Mouse (Mus musculus) lung, postnatal 25 days (tissue): ENCODE measurements around the gene Tuba8.

ENCODE experiments used
- DNase-seq: peaks from one replicate; pipeline ENCODE4 v3.0.0; 2022; ENCODE audit warnings: low spot score

Gene Tuba8

DNA sequence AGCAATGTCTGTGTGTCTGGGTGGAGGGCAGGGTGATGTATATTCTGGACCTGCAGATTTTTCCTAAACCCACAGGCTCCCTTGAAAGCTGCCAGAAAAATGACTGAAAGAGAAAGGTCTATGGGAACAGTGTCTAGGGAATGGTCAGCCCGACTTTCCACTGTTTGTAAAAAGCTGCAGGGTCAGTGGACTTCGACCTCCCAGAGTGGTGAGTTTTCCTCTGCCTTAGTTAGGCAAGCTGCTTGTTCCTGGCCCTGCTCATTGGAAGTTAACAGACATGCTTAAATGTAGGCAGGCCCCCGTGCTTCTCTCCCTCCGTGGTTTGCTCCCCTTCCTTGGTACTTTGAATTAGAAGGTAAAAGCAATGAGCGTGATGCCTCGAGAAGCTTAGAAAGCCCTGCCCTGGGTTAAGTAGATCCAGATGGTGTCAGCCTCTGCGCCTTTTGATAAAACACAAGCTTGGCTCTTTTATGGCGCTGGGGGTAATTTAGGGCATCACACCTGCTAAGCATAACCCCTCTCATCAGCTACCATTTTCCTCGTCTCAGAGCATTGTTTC lies 12.6 kb upstream of the Tuba8 start:
- DNase-seq, result no peak

DNA sequence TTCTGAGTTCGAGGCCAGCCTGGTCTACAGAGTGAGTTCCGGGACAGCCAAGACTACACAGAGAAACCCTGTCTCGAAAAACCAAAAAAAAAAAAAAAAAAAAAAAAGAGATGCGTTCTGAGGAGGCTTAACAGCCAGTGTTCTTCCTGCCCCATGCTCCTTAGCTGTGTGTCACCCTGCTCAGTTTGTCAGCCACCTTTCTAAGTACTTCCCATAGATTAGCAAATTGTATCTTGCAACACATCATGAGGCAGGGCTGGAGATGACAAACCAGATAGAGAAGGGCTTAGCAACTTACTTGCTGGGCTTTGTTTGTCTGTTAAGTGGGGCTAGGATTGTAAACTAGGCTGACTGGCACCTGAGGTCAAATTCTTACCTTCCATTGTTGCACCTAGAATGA lies 10.0 kb upstream of the Tuba8 start:
- no peak for DNase-seq

DNA sequence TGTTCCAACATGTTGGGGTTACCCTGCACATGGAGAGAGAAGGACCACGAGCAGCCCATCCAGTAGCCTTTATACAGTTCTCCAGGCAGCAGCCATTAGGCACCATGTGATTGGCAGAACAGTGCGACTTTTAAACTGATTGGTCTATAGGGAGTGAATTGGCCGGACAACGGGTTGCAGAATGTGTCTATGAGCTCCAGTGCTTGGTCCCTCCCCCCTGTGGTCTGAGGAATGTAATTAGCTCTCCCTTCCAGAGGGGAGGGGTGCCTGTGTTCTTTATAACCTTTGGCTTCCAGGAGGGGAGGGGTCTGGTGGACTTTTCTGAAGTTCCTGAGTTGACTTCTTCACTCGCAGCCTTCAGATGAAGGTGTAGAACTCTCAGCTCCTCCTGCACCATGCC lies 8.5 kb upstream of the Tuba8 start:
- no peak for DNase-seq

DNA sequence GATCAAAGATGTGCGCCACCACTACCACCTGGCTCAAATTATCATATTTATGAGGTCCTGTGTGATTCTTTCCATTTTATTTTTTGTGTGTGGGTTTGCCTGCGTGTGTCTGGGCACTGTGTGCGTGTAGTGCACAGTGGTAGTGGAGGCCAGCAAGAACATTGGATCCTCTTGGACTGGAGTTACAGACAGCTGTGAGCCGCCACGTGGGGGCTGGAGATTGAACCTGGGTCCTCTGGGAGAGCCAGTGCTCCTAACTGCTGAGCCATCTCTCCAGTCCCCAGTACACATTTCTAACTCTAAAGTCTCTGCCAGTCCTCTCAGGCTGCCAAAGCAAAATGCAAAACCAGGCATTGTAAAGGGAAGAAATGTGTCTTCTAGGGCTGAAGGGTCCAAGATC lies 4.0 kb upstream of the Tuba8 start:
- DNase-seq, result no peak

DNA sequence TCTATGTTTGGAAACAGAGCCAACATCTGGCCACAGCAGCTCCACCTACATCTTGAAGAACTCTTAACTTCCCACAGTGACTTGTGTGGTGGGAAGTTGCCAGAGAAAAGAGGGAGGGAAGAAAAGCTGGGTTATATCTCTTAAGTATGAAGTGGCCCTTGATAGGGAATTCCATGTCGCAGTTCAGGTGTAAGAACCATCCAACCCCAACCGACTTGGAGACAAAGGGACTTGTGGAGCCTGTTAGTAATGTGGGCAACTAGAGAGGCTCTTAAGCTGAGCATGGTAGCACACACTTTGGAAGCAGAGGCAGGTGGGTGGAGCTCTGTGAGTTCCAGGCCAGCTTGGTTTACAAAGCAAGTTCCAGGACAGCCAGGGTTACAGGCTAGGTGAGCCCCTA lies 912 bp upstream of the Tuba8 start:
- DNase-seq, result peak; percentile 81

DNA sequence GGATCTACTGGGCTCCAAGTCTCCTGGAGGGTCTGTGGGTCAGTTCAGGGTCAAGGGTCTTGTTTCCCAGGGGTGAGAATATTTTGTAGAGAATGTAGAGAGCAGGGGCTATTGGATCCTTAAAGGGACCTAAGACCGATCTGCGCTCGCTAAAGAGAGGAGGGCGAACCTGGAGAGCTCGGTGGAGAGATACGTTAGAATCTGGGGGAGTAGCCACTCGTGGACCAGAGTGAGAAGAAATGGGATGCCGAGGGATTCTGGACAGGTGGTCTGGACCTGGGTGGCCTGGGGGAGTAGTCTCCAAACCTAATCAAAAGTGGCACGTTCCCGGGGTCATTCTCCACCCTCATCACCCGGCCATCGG lies 412 bp downstream of the Tuba8 start:
- no peak for DNase-seq

DNA sequence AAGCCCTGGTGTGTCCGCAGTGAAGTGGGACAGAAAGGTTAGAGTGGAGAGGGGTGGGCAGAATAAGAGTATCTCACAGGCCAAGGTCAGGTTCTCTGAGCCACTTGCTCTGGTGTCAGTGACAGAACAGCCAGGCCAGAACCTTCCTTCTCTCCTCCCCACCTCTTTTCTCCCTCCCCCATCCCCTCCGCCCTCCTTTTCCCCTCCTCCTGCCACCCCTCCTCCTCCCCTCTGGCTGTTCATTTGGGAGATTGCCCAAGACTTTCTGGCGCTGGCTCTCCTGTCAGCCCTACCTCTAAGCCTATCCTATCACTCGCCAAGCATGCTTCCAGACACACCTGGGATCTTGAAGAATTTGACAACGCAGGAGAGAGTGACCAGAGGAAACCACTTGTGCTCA lies 1.2 kb downstream of the Tuba8 start:
- peak; percentile 65 for DNase-seq

DNA sequence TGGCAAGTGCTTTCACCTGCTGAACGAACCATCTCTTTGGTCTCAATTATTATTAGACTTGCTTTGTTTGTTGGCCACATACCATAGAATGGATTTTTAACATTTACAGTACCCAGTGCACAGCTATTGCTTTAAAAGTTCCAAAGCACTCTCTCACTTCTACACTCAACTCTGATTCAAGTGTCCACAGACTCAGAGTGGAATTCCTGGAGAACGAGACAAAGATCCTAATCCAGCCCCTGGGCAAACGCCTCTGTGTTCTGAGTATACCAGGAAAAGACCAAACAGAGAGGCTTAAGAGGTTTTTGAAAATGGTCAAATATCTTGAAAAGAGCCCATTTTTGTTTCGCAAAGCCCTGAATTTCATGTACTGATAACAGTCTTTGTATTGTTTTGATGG lies 2.5 kb downstream of the Tuba8 start:
- DNase-seq, result peak; percentile 28

DNA sequence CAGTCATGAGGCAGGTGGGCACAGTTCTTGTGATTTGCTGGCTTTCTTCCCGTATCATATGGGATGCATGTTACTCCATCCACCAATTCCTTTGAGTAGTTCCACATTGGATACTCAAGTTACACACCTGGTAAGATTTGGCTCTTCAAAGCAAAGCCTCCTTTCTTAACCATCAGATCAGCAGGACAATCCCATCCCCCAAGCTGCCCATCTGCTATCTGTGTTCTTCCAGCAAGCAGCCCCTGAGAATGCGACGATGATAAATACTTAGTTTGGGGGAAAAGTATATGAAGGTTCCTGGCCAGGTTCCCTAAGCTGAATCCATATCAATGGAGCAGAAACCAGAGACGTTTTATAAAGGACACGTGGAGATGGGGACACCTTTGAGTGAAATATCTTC lies 3.7 kb downstream of the Tuba8 start:
- DNase-seq, result no peak

DNA sequence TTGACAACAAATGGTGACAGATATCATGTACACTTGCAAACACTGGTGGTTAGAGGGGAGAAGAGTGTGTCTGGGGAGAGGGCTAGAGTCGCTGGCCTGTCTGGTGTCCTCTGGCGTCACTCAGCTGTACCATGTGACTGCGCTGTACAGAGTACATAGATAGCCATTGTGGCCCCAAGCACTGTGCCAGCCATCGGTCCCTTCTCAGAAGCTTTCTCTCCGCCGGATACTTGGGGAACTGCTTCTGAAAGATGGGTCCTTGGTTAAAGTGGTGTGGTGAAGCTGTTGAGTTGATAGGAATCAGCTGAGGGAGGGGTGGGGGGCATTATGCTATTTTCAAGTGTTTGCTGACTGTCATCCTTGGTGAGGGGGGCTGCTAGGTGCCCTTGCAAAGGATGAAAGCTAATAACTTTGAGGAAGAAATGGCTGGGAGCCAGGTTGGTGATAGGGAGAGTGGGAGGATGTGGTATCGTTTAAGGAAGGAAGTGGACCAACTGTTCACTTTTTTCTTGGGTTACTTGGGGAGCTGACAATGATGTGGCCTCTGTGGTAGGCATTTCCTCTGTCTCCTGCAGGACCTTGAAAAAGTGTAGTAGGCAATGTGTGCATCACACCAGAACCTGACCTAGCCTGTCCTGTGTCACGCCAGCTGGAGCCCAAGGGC lies 4.3 kb downstream of the Tuba8 start:
- peak; percentile 17 for DNase-seq

DNA sequence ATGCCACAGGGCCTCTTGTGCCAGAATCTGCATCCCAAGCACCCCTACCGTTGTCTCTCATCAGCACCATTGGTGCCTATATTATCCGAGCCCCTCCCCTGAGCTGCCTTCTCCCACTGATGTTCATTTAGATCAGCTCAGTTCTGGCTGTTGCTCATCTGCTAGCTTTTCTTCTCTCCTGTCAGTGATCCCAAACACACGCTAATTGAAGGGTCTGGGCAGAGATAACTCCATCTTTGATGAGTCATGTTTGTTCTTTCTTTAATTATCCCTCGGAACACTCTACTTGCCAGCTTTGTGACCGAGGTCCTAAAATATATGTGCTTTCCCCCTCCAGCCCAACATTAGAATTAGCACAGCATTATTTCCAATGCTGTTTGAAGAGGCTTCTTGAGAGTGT lies 4.8 kb downstream of the Tuba8 start:
- no peak for DNase-seq

DNA sequence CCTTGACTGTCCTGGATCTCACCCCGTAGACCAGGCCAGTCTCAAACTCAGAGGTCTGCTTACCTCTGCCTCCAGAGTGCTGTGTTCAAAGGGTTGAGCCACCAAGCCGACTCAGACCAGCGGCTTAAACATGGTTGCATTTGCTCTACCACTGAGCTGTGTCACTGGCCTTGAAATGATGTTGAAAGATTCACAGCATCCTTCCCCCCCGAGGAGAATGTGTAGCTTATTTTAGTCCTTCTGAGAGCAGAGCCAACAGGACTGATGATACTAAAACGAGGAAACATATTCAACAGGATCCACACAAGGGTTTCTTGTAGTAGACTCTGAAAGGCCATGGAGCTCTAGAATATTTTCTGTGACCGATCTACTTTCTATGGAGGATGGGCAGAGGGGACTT lies 5.4 kb downstream of the Tuba8 start:
- DNase-seq, result no peak

DNA sequence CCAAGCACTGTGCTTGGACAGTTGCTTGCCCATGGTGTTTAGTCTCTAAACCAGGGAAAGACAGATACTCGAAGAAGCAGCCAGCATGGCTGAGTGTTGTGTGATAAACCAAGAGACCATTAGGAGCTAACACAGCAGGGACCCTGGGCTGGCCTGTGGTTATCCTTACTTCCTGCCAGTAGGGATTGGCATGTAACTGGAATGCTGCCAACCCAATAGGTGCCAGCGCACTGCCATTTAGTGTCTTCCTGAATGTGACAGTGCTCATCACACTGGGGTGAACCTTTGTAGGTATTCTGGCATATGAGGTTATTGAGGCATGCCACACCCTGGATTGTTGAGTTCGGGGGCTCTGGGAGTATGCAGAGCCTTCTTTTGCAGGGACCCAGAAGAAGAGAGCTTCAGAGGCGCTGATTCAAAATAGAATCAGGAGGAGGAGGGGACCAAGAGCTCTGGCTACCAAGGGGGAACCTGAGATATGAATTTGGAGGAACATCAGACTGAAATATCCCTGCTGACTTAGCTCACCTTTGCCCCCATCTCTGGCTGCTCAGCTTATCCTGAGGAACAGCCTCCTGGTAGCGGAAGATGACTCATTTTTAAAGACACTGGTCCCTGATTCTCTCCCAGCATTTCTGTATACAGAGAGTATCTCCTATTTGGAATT lies 6.2 kb downstream of the Tuba8 start:
- no peak for DNase-seq

DNA sequence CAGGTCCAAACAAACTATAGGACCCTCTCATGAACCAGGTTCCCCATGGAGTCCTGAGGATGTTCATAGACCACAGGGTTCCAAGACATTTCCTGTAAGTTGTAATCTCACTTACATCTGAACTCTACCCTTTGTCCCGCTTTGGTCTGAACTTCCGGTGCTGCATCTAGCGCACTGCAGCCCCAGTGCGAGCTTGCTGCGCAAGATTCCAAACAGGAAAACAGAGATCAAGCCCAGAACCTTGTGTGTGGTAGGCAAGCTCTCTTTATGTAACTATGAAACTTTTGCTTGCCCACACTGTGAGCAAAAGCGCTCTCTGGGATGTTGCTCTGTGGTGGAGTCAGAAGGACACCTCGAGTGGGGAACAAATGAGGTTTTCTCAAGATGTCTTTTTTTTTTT lies 7.5 kb downstream of the Tuba8 start:
- DNase-seq, result no peak

DNA sequence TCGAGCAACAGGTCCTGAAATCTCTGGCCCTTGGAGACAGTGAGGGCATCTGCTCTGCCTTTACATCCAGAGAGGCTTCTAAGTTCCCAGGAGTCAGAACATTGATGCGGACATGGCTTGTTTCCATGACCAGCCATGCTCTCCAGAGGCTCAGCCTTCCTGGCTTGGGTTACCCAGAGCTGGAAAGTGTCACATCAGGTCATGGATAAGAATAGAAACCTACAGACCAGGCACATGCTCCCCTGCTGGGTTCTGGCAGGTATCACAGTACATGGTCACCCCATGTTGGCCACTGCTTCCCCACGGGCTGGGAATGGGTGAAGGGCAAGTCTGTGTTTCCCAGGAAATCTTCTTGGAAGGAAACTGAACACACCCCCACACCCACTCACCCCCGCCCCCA lies 8.9 kb downstream of the Tuba8 start:
- no peak for DNase-seq

DNA sequence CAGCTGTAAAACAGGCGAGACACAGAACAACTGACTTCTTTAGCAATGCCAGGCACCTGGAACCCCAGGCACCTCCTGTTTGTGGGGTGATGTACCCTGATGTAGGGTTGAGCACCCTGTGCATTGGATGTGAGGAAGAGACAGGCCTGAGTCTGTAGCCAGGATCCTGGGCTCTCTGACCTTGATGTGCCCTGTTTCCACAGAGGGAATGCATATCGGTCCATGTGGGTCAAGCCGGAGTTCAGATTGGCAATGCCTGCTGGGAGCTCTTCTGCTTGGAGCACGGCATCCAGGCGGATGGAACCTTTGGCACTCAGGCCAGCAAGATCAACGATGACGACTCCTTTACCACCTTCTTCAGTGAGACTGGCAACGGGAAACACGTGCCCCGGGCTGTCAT lies 9.7 kb downstream of the Tuba8 start:
- DNase-seq, result no peak

DNA sequence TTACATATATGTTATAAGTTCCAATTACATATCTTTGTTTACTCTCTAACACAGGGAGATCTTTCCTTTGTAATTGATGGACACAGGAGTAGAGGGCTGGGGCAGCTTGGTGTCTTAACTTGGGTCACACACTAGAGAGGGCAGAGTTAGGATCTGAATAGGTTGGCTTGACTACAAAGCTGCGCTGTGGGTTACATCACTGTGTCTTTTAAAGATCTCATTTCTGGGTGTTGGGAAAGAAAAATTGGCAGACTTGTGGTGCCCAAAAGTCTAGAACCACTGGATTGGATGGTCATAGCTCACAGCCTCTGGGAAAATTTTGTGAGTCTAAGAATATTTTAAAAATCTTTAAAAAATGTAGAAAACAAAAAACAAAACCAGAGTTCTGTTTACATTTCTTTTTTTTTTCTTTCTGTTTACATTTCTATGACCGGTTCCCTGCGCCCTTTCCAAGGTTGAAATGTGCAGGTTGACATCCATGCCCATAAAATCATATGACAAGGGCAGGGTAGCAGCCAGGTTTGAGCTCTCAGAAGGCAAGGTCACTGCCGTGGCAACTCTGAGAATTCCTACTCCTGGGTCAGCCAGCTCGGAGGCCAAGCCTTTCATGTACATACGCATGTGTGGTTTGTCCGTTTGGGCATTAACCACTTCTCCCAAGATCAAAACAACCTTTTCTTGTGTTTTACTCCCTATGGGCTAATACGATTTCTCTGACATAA lies 11.5 kb downstream of the Tuba8 start:
- no peak for DNase-seq

DNA sequence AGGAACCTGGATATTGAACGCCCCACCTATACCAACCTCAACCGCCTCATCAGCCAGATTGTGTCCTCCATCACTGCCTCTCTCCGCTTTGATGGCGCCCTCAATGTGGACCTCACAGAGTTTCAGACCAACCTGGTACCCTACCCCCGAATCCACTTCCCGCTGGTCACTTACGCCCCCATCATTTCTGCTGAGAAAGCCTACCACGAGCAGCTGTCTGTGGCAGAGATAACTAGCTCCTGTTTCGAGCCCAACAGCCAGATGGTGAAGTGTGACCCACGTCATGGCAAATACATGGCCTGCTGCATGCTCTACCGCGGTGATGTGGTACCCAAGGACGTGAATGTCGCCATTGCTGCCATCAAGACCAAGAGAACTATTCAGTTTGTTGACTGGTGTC lies 12.5 kb downstream of the Tuba8 start:
- no peak for DNase-seq

DNA sequence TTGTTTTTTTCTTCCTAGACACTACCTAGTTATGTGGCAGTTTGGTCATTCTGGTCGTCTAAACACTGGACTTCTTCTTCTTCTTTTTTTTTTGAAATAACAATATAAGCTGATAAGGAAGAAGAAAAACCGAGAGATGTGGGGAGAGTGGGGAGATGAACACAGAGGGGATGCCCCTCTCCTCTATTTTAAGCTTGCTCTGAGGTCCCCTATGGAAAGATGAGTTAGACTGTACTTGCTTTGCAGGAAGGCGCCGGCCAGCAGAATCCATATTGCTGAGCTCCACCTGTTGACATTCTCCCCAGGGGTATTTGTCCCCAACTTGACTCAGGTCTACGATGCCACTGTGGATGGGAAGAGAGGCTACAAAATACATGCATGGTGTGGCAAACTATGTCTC lies 13.6 kb downstream of the Tuba8 start:
- no peak for DNase-seq

DNA sequence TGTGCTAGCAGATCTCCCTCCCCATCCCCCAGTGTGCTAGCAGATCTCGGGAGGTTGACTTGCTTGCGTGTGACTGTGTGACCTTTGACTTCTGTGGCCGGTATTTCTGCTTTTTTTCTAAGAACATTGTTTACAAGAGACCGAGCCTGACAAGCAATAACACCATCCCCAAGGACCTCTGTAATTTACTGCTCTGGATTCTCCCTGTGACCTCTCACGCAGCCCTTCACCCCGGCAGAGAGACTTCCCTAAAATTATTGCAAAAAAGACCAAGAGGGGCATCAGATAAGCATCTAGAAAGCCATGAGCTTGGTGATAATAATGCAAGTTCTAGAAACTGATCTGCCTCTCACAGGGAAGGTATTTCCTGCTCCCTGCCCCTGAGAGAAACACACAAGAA lies 14.5 kb downstream of the Tuba8 start:
- DNase-seq, result no peak

DNA sequence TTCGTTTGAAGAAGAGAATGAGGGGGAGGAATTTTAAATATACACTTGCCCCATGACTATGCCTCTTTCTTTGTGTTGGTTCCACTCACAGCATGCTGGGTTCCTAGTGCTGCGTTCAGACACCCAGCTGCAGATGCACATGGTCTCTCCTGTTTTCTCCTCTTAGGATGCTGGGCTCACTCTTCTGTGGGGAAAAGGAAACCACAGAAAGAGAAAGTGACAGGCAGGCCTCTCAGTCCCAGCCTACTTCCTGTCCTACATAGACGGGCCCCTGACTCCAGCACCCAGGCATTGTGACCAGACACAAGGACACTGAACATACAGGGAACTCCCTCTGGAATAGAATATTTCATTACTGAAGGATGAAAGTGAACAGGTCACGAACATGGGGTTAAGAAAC lies 15.5 kb downstream of the Tuba8 start:
- DNase-seq, result no peak

DNA sequence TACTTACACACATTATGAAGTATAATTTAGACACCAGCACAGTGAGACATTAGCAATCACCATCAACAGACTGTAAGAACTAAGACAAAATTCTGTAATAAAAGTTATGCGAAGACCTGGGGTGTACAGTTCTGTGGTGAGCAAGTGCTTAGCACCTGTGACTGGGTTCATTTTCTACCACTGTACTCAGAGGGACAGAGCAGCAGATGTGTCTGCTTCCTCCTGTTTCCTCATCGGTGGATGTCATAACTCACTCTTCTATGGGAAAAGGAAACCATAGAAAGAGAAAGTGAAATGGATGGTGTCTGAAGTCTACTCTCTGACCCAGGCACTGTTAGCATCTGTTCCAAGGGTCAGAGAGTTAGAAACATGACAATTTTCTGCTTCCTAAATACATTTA lies 16.2 kb downstream of the Tuba8 start:
- DNase-seq, result no peak

DNA sequence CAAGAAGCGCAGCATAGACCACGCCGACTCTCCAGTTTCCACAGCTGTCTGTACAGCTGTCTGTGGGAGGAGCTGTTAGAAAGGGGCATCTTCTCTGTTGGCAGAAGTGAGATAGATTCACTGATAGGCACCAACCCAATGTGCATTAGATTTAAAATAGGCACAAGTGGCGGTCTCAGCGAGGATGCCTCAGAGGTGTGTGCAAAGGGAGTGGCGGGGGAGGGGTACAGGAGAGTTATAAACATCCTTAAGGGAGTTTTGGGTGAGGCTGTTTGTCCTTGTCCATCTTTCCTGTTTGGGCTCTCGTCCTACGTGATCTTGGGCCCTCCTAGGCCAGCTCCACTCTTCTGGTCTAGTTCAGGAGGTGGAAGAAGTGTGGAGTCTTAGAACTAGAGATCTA lies 17.9 kb downstream of the Tuba8 start:
- no peak for DNase-seq
